Mouse (Mus musculus) bone marrow macrophage, adult 2 months (primary cell): ENCODE data around the gene Olfr1215. TPM values are rescaled to one million over a fixed set of nuclear protein-coding genes. Genes with fewer than 3 reads are reported as not detected.
"Not testable (repeated sequence)": the region's sequence is repeated elsewhere in the genome, so short reads cannot be mapped to it uniquely, and the experiment has no call there.

ENCODE experiments used
- H3K27ac ChIP-seq: 2 replicates; pipeline ENCODE4 v1.5.1; 2012; ENCODE audit warnings: low read depth, low read length; ENCODE audit not compliant: insufficient read depth
- H3K4me1 ChIP-seq: 2 replicates; pipeline ENCODE4 v1.6.1; 2012; ENCODE audit warnings: low read length; ENCODE audit not compliant: control insufficient read depth, insufficient read depth
- H3K4me3 ChIP-seq: 2 replicates; pipeline ENCODE4 v1.5.1; 2012; ENCODE audit warnings: mild to moderate bottlenecking, low read length, moderate library complexity; ENCODE audit not compliant: insufficient read depth
- CTCF ChIP-seq: IDR thresholded peaks from 2 replicates; pipeline ENCODE4 v1.5.1; 2012; ENCODE audit warnings: low read depth, mild to moderate bottlenecking, low read length, moderate library complexity
- POLR2A ChIP-seq: IDR thresholded peaks from 2 replicates; pipeline ENCODE4 v1.6.1; 2012; ENCODE audit warnings: mild to moderate bottlenecking, low read depth, low read length, borderline replicate concordance
- polyA plus RNA-seq: library from polyadenylated mRNA; stranded (reverse); fragments of >200 nt; gene quantifications from 2 replicates; pipeline ENCODE4 v1.2.4, GENCODE M21; 2012; ENCODE audit not compliant: missing spikeins, insufficient read depth, insufficient read length

Gene Olfr1215
- polyA plus RNA-seq = not detected in 2 replicates

DNA sequence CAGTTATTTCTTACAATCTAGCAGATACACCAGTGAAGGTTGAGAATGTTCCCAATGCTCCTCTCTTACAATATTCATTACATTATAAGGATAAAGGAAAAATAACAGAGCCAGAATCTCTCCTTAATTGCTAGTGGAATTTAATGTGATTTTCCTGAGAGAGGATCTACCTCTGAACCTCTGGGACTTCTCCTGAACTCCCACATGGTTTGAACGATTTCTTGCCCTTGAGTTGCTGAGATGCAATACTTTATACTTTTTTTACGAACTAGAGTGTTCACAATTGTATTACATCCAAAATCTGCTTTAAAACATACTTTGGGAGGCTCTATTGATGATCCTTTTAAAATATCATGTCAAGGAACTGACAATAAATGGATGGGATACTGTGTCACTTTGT is at the start of gene Olfr1215:
Olfr1215 (minus strand) TSS at position 101 of the 400 bp plus-strand sequence.
- TF ChIP-seq POLR2A (no peak), CTCF (no peak)
- Histone ChIP-seq H3K4me1 (no peaks in the 10 kb centered on the region; the same call in 1 of the 2 replicates), H3K27ac (no peak within 1 kb of the TSS), H3K4me3 (no peak within 1 kb of the TSS)

DNA sequence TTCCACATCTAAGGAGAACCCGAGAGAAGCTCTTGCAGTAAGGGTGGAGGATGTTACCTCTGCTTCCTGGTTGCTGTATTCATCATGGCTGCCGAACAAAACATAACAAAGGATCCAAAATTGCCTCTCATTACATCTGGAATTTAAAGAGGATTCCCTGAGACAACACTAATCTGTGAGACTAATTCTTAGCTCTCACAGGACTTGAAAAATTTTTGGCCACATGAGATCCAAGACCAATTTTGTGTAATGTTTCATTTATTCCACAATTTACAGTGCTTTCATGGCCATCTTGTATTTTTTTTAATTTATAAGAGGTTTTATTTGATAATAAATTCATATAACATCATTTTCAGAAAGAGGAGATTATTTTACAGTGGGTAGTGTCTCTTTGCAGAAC is 25.2 kb upstream of the Olfr1215 start, which contains the start of gene Olfr1217:
Olfr1217 (minus strand) TSS at position 101 of the 400 bp plus-strand sequence.
- Histone ChIP-seq H3K4me1 (no peaks in the 10 kb centered on the region), H3K27ac (no peak within 1 kb of the TSS), H3K4me3 (no peak within 1 kb of the TSS)
- TF ChIP-seq CTCF (no peak), POLR2A (no peak)

GRCm38 (mm10) chr2:89021436-89021835 is 14.7 kb upstream of the Olfr1215 start:
- not testable (repeated sequence) for H3K27ac ChIP-seq, H3K4me3 ChIP-seq, H3K4me1 ChIP-seq

- no peak within 1 kb of the TSS for H3K27ac ChIP-seq
Observed at GRCm38 (mm10) chr2:89018240-89018639, 11.5 kb upstream of the Olfr1215 start, which contains the start of gene Olfr1216. Olfr1216 (minus strand) TSS chr2:89018340.

DNA sequence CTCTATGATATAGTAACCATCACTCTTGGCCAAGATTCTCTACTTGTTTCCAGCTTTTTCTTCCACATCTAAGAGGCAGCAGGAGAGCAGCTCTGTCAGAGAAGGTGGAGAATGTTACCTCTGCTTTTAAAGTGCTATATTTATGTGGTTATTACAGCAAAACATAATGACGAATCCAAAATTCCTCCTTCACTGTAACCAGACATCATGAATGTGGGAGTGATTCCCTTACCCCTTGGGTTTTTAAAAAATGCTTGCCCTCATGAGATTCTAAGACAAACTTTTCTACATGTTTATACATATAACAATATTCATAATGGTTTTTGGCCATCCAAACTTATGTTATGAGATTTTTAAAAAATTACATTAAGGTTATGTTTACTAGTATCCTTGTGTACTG is 14.2 kb downstream of the Olfr1215 start, which contains the start of gene Olfr1214:
Olfr1214 (minus strand) TSS at position 101 of the 400 bp plus-strand sequence.
- H3K4me1 ChIP-seq = no peaks in the 10 kb centered on the region
- no peak within 1 kb of the TSS for H3K27ac ChIP-seq
- no peak within 1 kb of the TSS for H3K4me3 ChIP-seq
- TF ChIP-seq CTCF (no peak), POLR2A (no peak)

More at GRCm38 (mm10) chr2:89018240-89018639, 11.5 kb upstream of the Olfr1215 start, which contains the start of gene Olfr1216:
- TF ChIP-seq POLR2A = no peak
- TF ChIP-seq CTCF = no peak
- no peaks in the 10 kb centered on the region for H3K4me1 ChIP-seq
- H3K4me3 ChIP-seq = no peak within 1 kb of the TSS

- H3K27ac ChIP-seq = no peak within 1 kb of the TSS
Observed at GRCm38 (mm10) chr2:88980181-88980580, 26.6 kb downstream of the Olfr1215 start, which contains the start of gene Gm13762. Gm13762 (minus strand) TSS chr2:88980281.

DNA sequence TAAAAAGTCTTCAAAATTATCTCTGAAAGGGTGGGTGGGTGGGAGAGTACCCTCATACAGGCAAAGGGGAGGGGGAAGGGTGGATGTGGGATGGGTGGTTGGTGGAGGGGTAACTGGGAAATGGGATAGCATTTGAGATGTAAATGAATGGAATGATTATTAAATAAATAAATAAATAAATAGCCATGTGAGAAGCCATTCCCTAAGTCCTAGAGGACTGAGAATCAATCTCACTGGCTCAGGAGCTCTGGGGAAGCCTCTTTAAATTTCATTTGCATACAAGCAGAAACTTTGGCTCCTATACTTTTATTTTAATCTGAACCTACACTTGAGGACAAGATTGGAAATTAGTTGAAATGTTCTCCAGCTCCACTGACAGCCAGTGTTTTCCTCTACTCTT is 53.1 kb downstream of the Olfr1215 start, which contains the start of gene Olfr1212:
Olfr1212 (plus strand) TSS at position 301 of the 400 bp plus-strand sequence.
- Histone ChIP-seq H3K4me3 (no peak within 1 kb of the TSS), H3K27ac (no peak within 1 kb of the TSS), H3K4me1 (no peaks in the 10 kb centered on the region)
- TF ChIP-seq CTCF (no peak), POLR2A (no peak)

More at GRCm38 (mm10) chr2:88980181-88980580, 26.6 kb downstream of the Olfr1215 start, which contains the start of gene Gm13762:
- TF ChIP-seq CTCF (no peak), POLR2A (no peak)
- Histone ChIP-seq H3K4me3 (no peak within 1 kb of the TSS), H3K4me1 (peaks cover 5% of the 10 kb centered on the region)

Other genes with a start within 250 kb of the Olfr1215 start
- gene Olfr1199, start 246.5 kb downstream of the Olfr1215 start, polyA plus RNA-seq = not detected in 2 replicates
- gene Olfr1200, start 236.5 kb downstream of the Olfr1215 start, polyA plus RNA-seq = not detected in 2 replicates
- not detected in 2 replicates for gene Olfr1201, start 213.9 kb downstream of the Olfr1215 start, polyA plus RNA-seq
- not detected in 2 replicates for gene Olfr1202, start 192.5 kb downstream of the Olfr1215 start, polyA plus RNA-seq
- not detected in 2 replicates for gene Olfr1205, start 177.2 kb downstream of the Olfr1215 start, polyA plus RNA-seq
- not detected in 2 replicates for gene Olfr1204, start 157.7 kb downstream of the Olfr1215 start, polyA plus RNA-seq
- not detected in 2 replicates for gene Olfr1206, start 143.7 kb downstream of the Olfr1215 start, polyA plus RNA-seq
- not detected in 2 replicates for gene Olfr1208, start 104.7 kb downstream of the Olfr1215 start, polyA plus RNA-seq
- not detected in 2 replicates for gene Olfr1209, start 91.8 kb downstream of the Olfr1215 start, polyA plus RNA-seq
- not detected in 2 replicates for gene Olfr1211, start 68.9 kb downstream of the Olfr1215 start, polyA plus RNA-seq
- gene Olfr1212, start 53.0 kb downstream of the Olfr1215 start, polyA plus RNA-seq = not detected in 2 replicates
- gene Gm13762, start 26.7 kb downstream of the Olfr1215 start, polyA plus RNA-seq = not detected in 2 replicates
- gene Olfr1214, start 14.3 kb downstream of the Olfr1215 start, polyA plus RNA-seq = not detected in 2 replicates
- not detected in 2 replicates for gene Olfr1216, start 11.4 kb upstream of the Olfr1215 start, polyA plus RNA-seq
- gene Olfr1217, start 25.1 kb upstream of the Olfr1215 start, polyA plus RNA-seq = not detected in 2 replicates
- not detected in 2 replicates for gene Olfr1218, start 54.2 kb upstream of the Olfr1215 start, polyA plus RNA-seq
- 0.37 TPM in 1 of 2 replicates, not detected in the other for gene Olfr1219, start 76.5 kb upstream of the Olfr1215 start, polyA plus RNA-seq
- not detected in 2 replicates for gene Olfr1220, start 99.9 kb upstream of the Olfr1215 start, polyA plus RNA-seq
- gene Olfr1221, start 110.3 kb upstream of the Olfr1215 start, polyA plus RNA-seq = not detected in 2 replicates
- not detected in 2 replicates for gene Olfr1222, start 126.1 kb upstream of the Olfr1215 start, polyA plus RNA-seq
- not detected in 2 replicates for gene Olfr1223, start 144.6 kb upstream of the Olfr1215 start, polyA plus RNA-seq
- gene Olfr1224-ps1, start 157.1 kb upstream of the Olfr1215 start, polyA plus RNA-seq = not detected in 2 replicates
- not detected in 2 replicates for gene Olfr1225, start 167.7 kb upstream of the Olfr1215 start, polyA plus RNA-seq
- not detected in 2 replicates for gene Olfr1226, start 193.1 kb upstream of the Olfr1215 start, polyA plus RNA-seq
- not detected in 2 replicates for gene Olfr1228, start 247.1 kb upstream of the Olfr1215 start, polyA plus RNA-seq